Mouse (Mus musculus): ENCODE data around the gene Rpl10. TPM values are rescaled to one million over a fixed set of nuclear protein-coding genes. Genes with fewer than 3 reads are reported as not detected.

Rpl10 gene
- polyA plus RNA-seq (2014; fragmentation: Nextera tagmentation; extraction: Ambion mirVana) = 476 and 568 TPM in 2 replicates

GRCm38 (mm10) chrX:74270062-74270901 lies at the start of gene Rpl10:
Gene Rpl10 (plus strand): TSS chrX:74270812.
- peak; percentile 96 for ATAC-seq (ENCODE audit: low read depth)
- Histone ChIP-seq H3K4me3 (ENCODE audit: low read depth, low read length) (peak within 1 kb of the TSS; percentile 54), H3K27ac (ENCODE audit: low read depth, low read length) (peak within 1 kb of the TSS; percentile 94), H3K4me1 (ENCODE audit: control insufficient read depth, insufficient read depth, low read length) (0 out of 2 replicates have a peak, but pooled peaks cover 2% of the 10 kb centered on the region), H3K9ac (replicated peaks; ENCODE audit: low read depth, low read length) (peak within 1 kb of the TSS; percentile 61), H3K36me3 (ENCODE audit: control insufficient read depth, insufficient read depth, low read length) (0 out of 2 replicates have a peak, but pooled peaks cover 3% of the 10 kb centered on the region), H3K4me2 (ENCODE audit: low read depth, low read length) (peak within 1 kb of the TSS; percentile 54), H3K27me3 (ENCODE audit: control insufficient read depth, insufficient read depth, low read length) (no peaks in the 10 kb centered on the region), H3K9me3 (ENCODE audit: control insufficient read depth, low read length) (no peaks in the 10 kb centered on the region)
- 19% methylated on average over 42 of the region's 42 CpGs for WGBS

DNA sequence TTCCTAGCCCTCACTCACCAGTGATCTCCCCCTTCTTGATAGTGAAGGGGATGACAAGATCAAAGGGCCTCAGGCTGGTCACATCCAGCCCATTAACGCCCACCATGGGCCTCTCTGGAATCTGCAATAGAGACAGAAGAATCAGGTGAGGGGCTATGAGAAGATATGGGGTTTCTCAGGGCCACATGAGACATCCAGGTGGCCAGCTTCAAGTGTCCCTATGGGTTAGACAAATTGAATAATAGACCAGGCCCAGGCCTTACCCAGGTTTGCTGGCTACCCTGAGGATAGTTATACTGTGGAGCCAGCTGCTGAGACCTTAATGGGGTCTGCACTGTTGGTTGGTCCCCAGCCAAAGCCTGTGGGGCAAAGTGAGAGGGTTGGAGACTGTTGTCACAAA lies 40.6 kb upstream of the Rpl10 start:
- no peak overlapping the region for H3K27ac ChIP-seq (ENCODE audit: low read depth, low read length)
- H3K9me3 ChIP-seq (ENCODE audit: control insufficient read depth, low read length) = no peaks in the 10 kb centered on the region
- peaks cover 41% of the 10 kb centered on the region for H3K36me3 ChIP-seq (ENCODE audit: control insufficient read depth, insufficient read depth, low read length)
- H3K9ac ChIP-seq (replicated peaks; ENCODE audit: low read depth, low read length) = no peak overlapping the region
- WGBS = 80% methylated on average over 1 of the region's 1 CpGs
- no peak overlapping the region for H3K4me3 ChIP-seq (ENCODE audit: low read depth, low read length)
- no peak for ATAC-seq (ENCODE audit: low read depth)
- H3K27me3 ChIP-seq (ENCODE audit: control insufficient read depth, insufficient read depth, low read length) = no peaks in the 10 kb centered on the region
- H3K4me2 ChIP-seq (ENCODE audit: low read depth, low read length) = no peak overlapping the region
- no peaks in the 10 kb centered on the region for H3K4me1 ChIP-seq (ENCODE audit: control insufficient read depth, insufficient read depth, low read length)

DNA sequence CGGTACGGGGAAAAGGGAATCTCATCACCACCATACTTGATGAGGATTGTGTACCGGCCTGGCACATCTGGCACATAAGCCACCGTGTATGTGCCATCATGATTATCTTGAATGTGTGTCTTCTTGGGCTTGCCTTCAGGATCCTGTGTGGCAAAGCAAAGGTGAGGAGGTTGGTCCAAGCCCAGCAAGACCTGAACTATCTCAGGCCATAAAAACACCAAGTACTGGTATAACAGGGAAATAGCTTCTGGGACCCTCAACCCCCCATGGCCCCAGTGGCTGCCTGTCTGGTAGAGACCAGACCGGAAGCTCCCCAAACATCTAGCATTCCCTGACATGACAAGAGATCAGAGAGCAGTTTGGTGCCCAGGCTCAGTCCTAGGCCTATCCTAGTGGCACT lies 37.4 kb upstream of the Rpl10 start:
- Histone ChIP-seq H3K9ac (replicated peaks; ENCODE audit: low read depth, low read length) (no peak overlapping the region), H3K36me3 (ENCODE audit: control insufficient read depth, insufficient read depth, low read length) (peaks cover 45% of the 10 kb centered on the region)

GRCm38 (mm10) chrX:74240332-74240731 lies 30.3 kb upstream of the Rpl10 start:
- Histone ChIP-seq H3K4me3 (ENCODE audit: low read depth, low read length) (no peak overlapping the region), H3K9me3 (ENCODE audit: control insufficient read depth, low read length) (no peaks in the 10 kb centered on the region), H3K9ac (replicated peaks; ENCODE audit: low read depth, low read length) (no peak overlapping the region), H3K4me1 (ENCODE audit: control insufficient read depth, insufficient read depth, low read length) (peaks cover 6% of the 10 kb centered on the region; the same call in 1 of the 2 replicates), H3K36me3 (ENCODE audit: control insufficient read depth, insufficient read depth, low read length) (peaks cover 52% of the 10 kb centered on the region), H3K27me3 (ENCODE audit: control insufficient read depth, insufficient read depth, low read length) (no peaks in the 10 kb centered on the region), H3K4me2 (ENCODE audit: low read depth, low read length) (no peak overlapping the region), H3K27ac (ENCODE audit: low read depth, low read length) (no peak overlapping the region)
- ATAC-seq (ENCODE audit: low read depth) = no peak
- WGBS = 97% methylated on average over 4 of the region's 4 CpGs

More for the DNA sequence above, 37.4 kb upstream of the Rpl10 start:
- no peak overlapping the region for H3K4me2 ChIP-seq (ENCODE audit: low read depth, low read length)
- H3K4me1 ChIP-seq (ENCODE audit: control insufficient read depth, insufficient read depth, low read length) = no peaks in the 10 kb centered on the region
- no peak for ATAC-seq (ENCODE audit: low read depth)
- H3K27ac ChIP-seq (ENCODE audit: low read depth, low read length) = no peak overlapping the region
- no peaks in the 10 kb centered on the region for H3K27me3 ChIP-seq (ENCODE audit: control insufficient read depth, insufficient read depth, low read length)
- no peak overlapping the region for H3K4me3 ChIP-seq (ENCODE audit: low read depth, low read length)
- 97% methylated on average over 5 of the region's 5 CpGs for WGBS
- no peaks in the 10 kb centered on the region for H3K9me3 ChIP-seq (ENCODE audit: control insufficient read depth, low read length)

GRCm38 (mm10) chrX:74243396-74243795 lies 27.2 kb upstream of the Rpl10 start:
- no peak overlapping the region for H3K9ac ChIP-seq (replicated peaks; ENCODE audit: low read depth, low read length)
- H3K9me3 ChIP-seq (ENCODE audit: control insufficient read depth, low read length) = no peaks in the 10 kb centered on the region
- H3K27me3 ChIP-seq (ENCODE audit: control insufficient read depth, insufficient read depth, low read length) = no peaks in the 10 kb centered on the region
- H3K27ac ChIP-seq (ENCODE audit: low read depth, low read length) = no peak overlapping the region
- H3K4me2 ChIP-seq (ENCODE audit: low read depth, low read length) = peak overlapping the region; percentile 68
- peaks cover 37% of the 10 kb centered on the region for H3K36me3 ChIP-seq (ENCODE audit: control insufficient read depth, insufficient read depth, low read length)
- peaks cover 6% of the 10 kb centered on the region; the same call in 1 of the 2 replicates for H3K4me1 ChIP-seq (ENCODE audit: control insufficient read depth, insufficient read depth, low read length)
- no peak for ATAC-seq (ENCODE audit: low read depth)
- WGBS = 70% methylated on average over 2 of the region's 2 CpGs
- no peak overlapping the region; the same call in 1 of the 2 replicates for H3K4me3 ChIP-seq (ENCODE audit: low read depth, low read length)

- Histone ChIP-seq H3K9ac (replicated peaks; ENCODE audit: low read depth, low read length) (peak overlapping the region; percentile 74), H3K27ac (ENCODE audit: low read depth, low read length) (no peak overlapping the region), H3K27me3 (ENCODE audit: control insufficient read depth, insufficient read depth, low read length) (no peaks in the 10 kb centered on the region), H3K4me3 (ENCODE audit: low read depth, low read length) (peak overlapping the region; percentile 50), H3K9me3 (ENCODE audit: control insufficient read depth, low read length) (no peaks in the 10 kb centered on the region), H3K4me2 (ENCODE audit: low read depth, low read length) (peak overlapping the region; percentile 68), H3K36me3 (ENCODE audit: control insufficient read depth, insufficient read depth, low read length) (peaks cover 36% of the 10 kb centered on the region), H3K4me1 (ENCODE audit: control insufficient read depth, insufficient read depth, low read length) (peaks cover 6% of the 10 kb centered on the region; the same call in 1 of the 2 replicates)
- no peak for ATAC-seq (ENCODE audit: low read depth)
- WGBS = 65% methylated on average over 3 of the region's 3 CpGs
Measured at GRCm38 (mm10) chrX:74243807-74244206, 26.8 kb upstream of the Rpl10 start.

DNA sequence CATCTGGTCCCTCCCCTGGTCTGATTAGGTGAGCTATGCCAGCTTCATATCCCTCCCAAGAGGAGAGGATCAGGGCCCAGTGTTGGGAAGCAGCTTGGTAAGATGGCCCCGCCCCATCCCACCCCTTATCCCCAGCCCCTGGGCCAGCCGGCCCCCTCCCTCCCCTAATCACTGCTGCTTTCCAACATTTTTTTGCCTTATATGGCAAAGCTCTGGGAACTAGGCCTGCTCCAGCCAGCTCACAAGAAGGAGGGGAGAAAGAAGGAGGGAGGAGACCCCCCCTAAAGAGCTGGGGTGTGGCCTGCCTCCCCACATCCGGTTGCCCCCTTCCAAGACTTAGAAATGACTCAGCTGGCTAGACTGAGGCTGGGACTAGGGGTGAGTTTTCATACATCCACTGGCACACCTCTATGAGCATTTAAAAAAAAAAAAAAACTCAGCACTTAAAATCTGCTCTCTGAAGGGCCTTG lies 26.0 kb upstream of the Rpl10 start:
- 25% methylated on average over 3 of the region's 3 CpGs for WGBS
- peak overlapping the region; percentile 68 for H3K4me2 ChIP-seq (ENCODE audit: low read depth, low read length)
- ATAC-seq (ENCODE audit: low read depth) = peak; percentile 26; the same call in 1 of the 2 replicates
- peaks cover 28% of the 10 kb centered on the region for H3K36me3 ChIP-seq (ENCODE audit: control insufficient read depth, insufficient read depth, low read length)
- peak overlapping the region; percentile 74 for H3K9ac ChIP-seq (replicated peaks; ENCODE audit: low read depth, low read length)
- peak overlapping the region; percentile 50 for H3K4me3 ChIP-seq (ENCODE audit: low read depth, low read length)
- peak overlapping the region; percentile 85; the same call in 1 of the 2 replicates for H3K27ac ChIP-seq (ENCODE audit: low read depth, low read length)
- peaks cover 6% of the 10 kb centered on the region; the same call in 1 of the 2 replicates for H3K4me1 ChIP-seq (ENCODE audit: control insufficient read depth, insufficient read depth, low read length)
- no peaks in the 10 kb centered on the region for H3K9me3 ChIP-seq (ENCODE audit: control insufficient read depth, low read length)
- H3K27me3 ChIP-seq (ENCODE audit: control insufficient read depth, insufficient read depth, low read length) = no peaks in the 10 kb centered on the region

- Histone ChIP-seq H3K36me3 (ENCODE audit: control insufficient read depth, insufficient read depth, low read length) (peaks cover 25% of the 10 kb centered on the region), H3K4me3 (ENCODE audit: low read depth, low read length) (peak overlapping the region; percentile 50), H3K9ac (replicated peaks; ENCODE audit: low read depth, low read length) (peak overlapping the region; percentile 74), H3K4me1 (ENCODE audit: control insufficient read depth, insufficient read depth, low read length) (peaks cover 6% of the 10 kb centered on the region; the same call in 1 of the 2 replicates), H3K4me2 (ENCODE audit: low read depth, low read length) (peak overlapping the region; percentile 68), H3K27ac (ENCODE audit: low read depth, low read length) (peak overlapping the region; percentile 85), H3K9me3 (ENCODE audit: control insufficient read depth, low read length) (no peaks in the 10 kb centered on the region), H3K27me3 (ENCODE audit: control insufficient read depth, insufficient read depth, low read length) (no peaks in the 10 kb centered on the region)
- ATAC-seq (ENCODE audit: low read depth) = no peak
- WGBS = 23% methylated on average over 1 of the region's 1 CpGs
Measured at GRCm38 (mm10) chrX:74245107-74245506, 25.5 kb upstream of the Rpl10 start.

DNA sequence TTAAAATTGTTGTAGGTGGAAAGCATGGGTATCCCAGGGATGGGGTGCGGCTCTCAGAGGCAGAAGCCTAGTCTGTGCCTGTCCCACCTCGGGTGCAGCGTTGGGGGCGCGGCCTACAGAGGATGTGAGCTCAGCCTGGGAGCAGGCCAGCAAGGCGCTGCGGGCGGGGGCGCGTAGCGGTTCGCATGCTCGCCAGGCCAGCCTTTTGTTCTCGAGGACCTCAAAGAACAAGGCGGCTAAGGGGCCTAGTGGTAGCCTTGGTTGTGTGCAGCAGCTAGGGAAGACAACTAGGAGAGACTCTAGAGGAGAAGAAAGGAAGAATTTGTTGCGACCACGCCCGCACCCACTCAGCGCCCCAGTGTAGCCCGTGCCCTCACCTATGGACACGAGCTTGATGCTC lies 24.9 kb upstream of the Rpl10 start:
- peak; percentile 65 for ATAC-seq (ENCODE audit: low read depth)
- peak overlapping the region; percentile 50 for H3K4me3 ChIP-seq (ENCODE audit: low read depth, low read length)
- WGBS = 21% methylated on average over 21 of the region's 21 CpGs

More for the DNA sequence above, 24.9 kb upstream of the Rpl10 start:
- H3K9ac ChIP-seq (replicated peaks; ENCODE audit: low read depth, low read length) = peak overlapping the region; percentile 74
- H3K27ac ChIP-seq (ENCODE audit: low read depth, low read length) = peak overlapping the region; percentile 85
- H3K9me3 ChIP-seq (ENCODE audit: control insufficient read depth, low read length) = no peaks in the 10 kb centered on the region
- peak overlapping the region; percentile 68 for H3K4me2 ChIP-seq (ENCODE audit: low read depth, low read length)
- H3K36me3 ChIP-seq (ENCODE audit: control insufficient read depth, insufficient read depth, low read length) = peaks cover 20% of the 10 kb centered on the region
- H3K4me1 ChIP-seq (ENCODE audit: control insufficient read depth, insufficient read depth, low read length) = peaks cover 6% of the 10 kb centered on the region; the same call in 1 of the 2 replicates
- H3K27me3 ChIP-seq (ENCODE audit: control insufficient read depth, insufficient read depth, low read length) = no peaks in the 10 kb centered on the region
